Mouse (Mus musculus) stomach, embryonic 16.5 days (tissue): ENCODE data around the gene Rabep1. TPM values are rescaled to one million over a fixed set of nuclear protein-coding genes. Genes with fewer than 3 reads are reported as not detected.

Experiments used
- ATAC-seq: fragments of 200-750 bp; cut with Nextera tagmentation; 2 replicates; pipeline ENCODE4 v1.8.0; 2017; ENCODE audit warnings: moderate number of reproducible peaks, moderate TSS enrichment; ENCODE audit not compliant: insufficient read depth, low FRiP score
- H3K27ac ChIP-seq: fragments of 300-500 bp; sonication (generic); 2 replicates; pipeline ENCODE4 v1.5.1; 2014; ENCODE audit warnings: low read length
- H3K27me3 ChIP-seq: fragments of 300-500 bp; sonication (generic); 2 replicates; pipeline ENCODE4 v1.6.1; 2014; ENCODE audit warnings: low read length, control low read depth, mixed read lengths; ENCODE audit not compliant: control insufficient read depth, insufficient read depth
- H3K36me3 ChIP-seq: fragments of 300-500 bp; sonication (generic); 2 replicates; pipeline ENCODE4 v1.6.1; 2014; ENCODE audit warnings: low read length; ENCODE audit not compliant: control insufficient read depth, insufficient read depth
- H3K4me1 ChIP-seq: fragments of 300-500 bp; sonication (generic); 2 replicates; pipeline ENCODE4 v1.6.1; 2014; ENCODE audit warnings: low read length, control low read depth, mixed read lengths; ENCODE audit not compliant: control insufficient read depth, insufficient read depth
- H3K4me2 ChIP-seq: fragments of 300-500 bp; sonication (generic); 2 replicates; pipeline ENCODE4 v1.6.1; 2014; ENCODE audit warnings: low read depth, low read length, mixed read lengths
- H3K4me3 ChIP-seq: fragments of 300-500 bp; sonication (generic); replicated peaks from 2 replicates; pipeline ENCODE4 v1.5.1; 2014; ENCODE audit warnings: mild to moderate bottlenecking, low read length
- H3K9ac ChIP-seq: fragments of 300-500 bp; sonication (generic); 2 replicates; pipeline ENCODE4 v1.6.1; 2014; ENCODE audit warnings: low read length
- H3K9me3 ChIP-seq: fragments of 300-500 bp; sonication (generic); replicated peaks from 2 replicates; pipeline ENCODE4 v1.6.1; 2016; ENCODE audit warnings: low read length, control low read depth; ENCODE audit not compliant: control insufficient read depth
- WGBS: fragments of 180-500 bp; shearing (Covaris S2); extraction: QIAGEN DNeasy Blood & Tissue Kit; methylation state at CpG from one replicate; pipeline ENCODE4 v1.1.7; 2014; 5-methylcytosine and 5-hydroxymethylcytosine counted together
- polyA plus RNA-seq: library from polyadenylated mRNA; unstranded; fragments of >200 nt; fragmentation: Nextera tagmentation; extraction: Ambion mirVana; gene quantifications from 2 replicates; pipeline ENCODE4 v1.2.1, GENCODE M21; 2015

Gene Rabep1
- polyA plus RNA-seq, 1 experiment from 2014 or later, result 27.5 TPM

- Histone ChIP-seq H3K27me3 (no peaks in the 10 kb centered on the region), H3K9ac (no peak overlapping the region), H3K4me2 (no peak overlapping the region), H3K9me3 (no peaks in the 10 kb centered on the region), H3K4me1 (no peaks in the 10 kb centered on the region), H3K27ac (no peak overlapping the region), H3K36me3 (no peaks in the 10 kb centered on the region), H3K4me3 (no peak overlapping the region)
- no peak for ATAC-seq
- 38% methylated on average over 1 of the region's 1 CpGs for WGBS
These were observed 35.6 kb upstream of the Rabep1 start for GRCm38 (mm10) chr11:70809011-70809410.

- Histone ChIP-seq H3K36me3 (no peaks in the 10 kb centered on the region), H3K4me1 (no peaks in the 10 kb centered on the region), H3K27me3 (no peaks in the 10 kb centered on the region), H3K4me3 (no peak overlapping the region), H3K9ac (no peak overlapping the region), H3K27ac (no peak overlapping the region), H3K4me2 (no peak overlapping the region), H3K9me3 (no peaks in the 10 kb centered on the region)
- WGBS, result 82% methylated on average over 5 of the region's 5 CpGs
- ATAC-seq, result no peak
These were observed 33.5 kb upstream of the Rabep1 start for GRCm38 (mm10) chr11:70811041-70811440.

GRCm38 (mm10) chr11:70811471-70812240, 32.9 kb upstream of the Rabep1 start:
- no peaks in the 10 kb centered on the region for H3K36me3 ChIP-seq
- H3K27me3 ChIP-seq, result no peaks in the 10 kb centered on the region
- no peak overlapping the region for H3K9ac ChIP-seq
- H3K4me2 ChIP-seq, result no peak overlapping the region
- no peak overlapping the region for H3K4me3 ChIP-seq
- 62% methylated on average over 13 of the region's 13 CpGs for WGBS
- H3K4me1 ChIP-seq, result no peaks in the 10 kb centered on the region
- no peaks in the 10 kb centered on the region for H3K9me3 ChIP-seq
- H3K27ac ChIP-seq, result no peak overlapping the region
- no peak for ATAC-seq

GRCm38 (mm10) chr11:70812365-70812764, 32.2 kb upstream of the Rabep1 start, which contains the start of gene Scimp:
TSS of gene Scimp (minus strand) at chr11:70812586.
- no peak within 1 kb of the TSS for H3K4me2 ChIP-seq
- 71% methylated on average over 7 of the region's 7 CpGs for WGBS
- no peak within 1 kb of the TSS for H3K27ac ChIP-seq
- no peaks in the 10 kb centered on the region for H3K27me3 ChIP-seq
- no peaks in the 10 kb centered on the region for H3K4me1 ChIP-seq
- no peak within 1 kb of the TSS for H3K9ac ChIP-seq
- no peaks in the 10 kb centered on the region for H3K9me3 ChIP-seq
- H3K4me3 ChIP-seq, result no peak within 1 kb of the TSS
- no peak for ATAC-seq
- no peaks in the 10 kb centered on the region for H3K36me3 ChIP-seq

- no peaks in the 10 kb centered on the region for H3K27me3 ChIP-seq
- H3K36me3 ChIP-seq, result no peaks in the 10 kb centered on the region
- H3K4me3 ChIP-seq, result no peak overlapping the region
- H3K9ac ChIP-seq, result no peak overlapping the region
- 77% methylated on average over 8 of the region's 8 CpGs for WGBS
- H3K9me3 ChIP-seq, result no peaks in the 10 kb centered on the region
- no peak overlapping the region for H3K27ac ChIP-seq
- no peak for ATAC-seq
- H3K4me1 ChIP-seq, result no peaks in the 10 kb centered on the region
- no peak overlapping the region for H3K4me2 ChIP-seq
These were observed 29.5 kb upstream of the Rabep1 start for GRCm38 (mm10) chr11:70815071-70815470.

GRCm38 (mm10) chr11:70815498-70816078, 29.0 kb upstream of the Rabep1 start:
- Histone ChIP-seq H3K4me3 (no peak overlapping the region), H3K9ac (no peak overlapping the region), H3K36me3 (no peaks in the 10 kb centered on the region), H3K4me1 (no peaks in the 10 kb centered on the region), H3K9me3 (no peaks in the 10 kb centered on the region), H3K4me2 (no peak overlapping the region), H3K27me3 (no peaks in the 10 kb centered on the region), H3K27ac (no peak overlapping the region)
- 26% methylated on average over 6 of the region's 6 CpGs for WGBS
- no peak for ATAC-seq

GRCm38 (mm10) chr11:70816770-70817169, 27.8 kb upstream of the Rabep1 start:
- no peak overlapping the region for H3K4me2 ChIP-seq
- H3K4me1 ChIP-seq, result no peaks in the 10 kb centered on the region
- no peak overlapping the region for H3K4me3 ChIP-seq
- H3K9me3 ChIP-seq, result no peaks in the 10 kb centered on the region
- ATAC-seq, result no peak
- WGBS, result 71% methylated on average over 4 of the region's 4 CpGs
- no peak overlapping the region for H3K27ac ChIP-seq
- H3K27me3 ChIP-seq, result no peaks in the 10 kb centered on the region
- H3K9ac ChIP-seq, result no peak overlapping the region
- H3K36me3 ChIP-seq, result no peaks in the 10 kb centered on the region

- Histone ChIP-seq H3K27me3 (no peaks in the 10 kb centered on the region), H3K4me2 (no peak overlapping the region)
- ATAC-seq, result no peak
These were observed 24.5 kb upstream of the Rabep1 start for GRCm38 (mm10) chr11:70820120-70820519.

GRCm38 (mm10) chr11:70821728-70822591, 22.6 kb upstream of the Rabep1 start:
- Histone ChIP-seq H3K36me3 (no peaks in the 10 kb centered on the region), H3K4me1 (no peaks in the 10 kb centered on the region), H3K4me2 (no peak overlapping the region), H3K9ac (no peak overlapping the region), H3K4me3 (no peak overlapping the region), H3K9me3 (no peaks in the 10 kb centered on the region), H3K27me3 (no peaks in the 10 kb centered on the region), H3K27ac (no peak overlapping the region)
- peak; percentile 50; the same call in 1 of the 2 replicates for ATAC-seq
- WGBS, result 36% methylated on average over 17 of the region's 17 CpGs

More at GRCm38 (mm10) chr11:70820120-70820519, 24.5 kb upstream of the Rabep1 start:
- 78% methylated on average over 8 of the region's 8 CpGs for WGBS
- H3K4me1 ChIP-seq, result no peaks in the 10 kb centered on the region
- H3K9ac ChIP-seq, result no peak overlapping the region
- H3K36me3 ChIP-seq, result no peaks in the 10 kb centered on the region
- H3K4me3 ChIP-seq, result no peak overlapping the region
- no peaks in the 10 kb centered on the region for H3K9me3 ChIP-seq
- no peak overlapping the region for H3K27ac ChIP-seq
